Mouse (Mus musculus) right cerebral cortex, postnatal 25 days (tissue): ENCODE data around the gene Greb1.

Source experiments
- DNase-seq: peaks from one replicate; pipeline ENCODE4 v3.0.0; 2022

Gene Greb1

DNA sequence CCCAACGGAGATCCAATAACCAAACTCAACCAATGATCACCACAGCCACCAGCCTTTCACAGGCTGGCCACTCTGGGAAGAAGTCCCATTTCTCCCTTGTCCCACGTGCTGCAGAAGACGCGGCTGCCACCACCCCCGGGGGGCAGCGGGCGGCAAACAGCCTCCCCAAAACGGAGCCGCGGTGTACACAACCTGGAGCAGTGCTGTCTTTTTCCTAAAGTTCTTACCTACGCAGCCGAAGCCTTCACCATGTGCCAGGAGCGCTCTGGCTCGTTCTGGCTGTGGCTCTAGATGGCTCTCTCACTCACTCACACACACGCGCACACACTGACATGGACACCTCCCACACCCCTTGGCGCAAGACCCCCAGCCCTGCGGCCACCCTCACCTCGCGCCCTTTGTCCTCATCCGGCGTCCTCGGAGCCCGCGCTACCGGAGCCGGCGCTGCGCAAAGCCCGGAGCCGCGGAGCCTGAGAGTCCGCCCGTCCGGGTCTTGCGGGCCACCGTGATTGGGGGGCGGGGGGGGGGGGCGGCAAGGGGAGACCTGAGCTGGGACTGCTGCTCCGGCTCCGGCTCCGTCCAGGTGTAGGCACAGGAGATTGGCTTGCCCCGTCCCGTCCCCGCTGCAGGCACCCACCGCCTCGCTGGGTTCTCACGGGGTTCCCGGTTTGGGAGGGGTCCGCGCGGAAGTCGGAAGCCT is at the start of gene Greb1:
Greb1 (minus strand) TSS at position 628 of the 700 bp plus-strand sequence.
- no peak for DNase-seq

DNA sequence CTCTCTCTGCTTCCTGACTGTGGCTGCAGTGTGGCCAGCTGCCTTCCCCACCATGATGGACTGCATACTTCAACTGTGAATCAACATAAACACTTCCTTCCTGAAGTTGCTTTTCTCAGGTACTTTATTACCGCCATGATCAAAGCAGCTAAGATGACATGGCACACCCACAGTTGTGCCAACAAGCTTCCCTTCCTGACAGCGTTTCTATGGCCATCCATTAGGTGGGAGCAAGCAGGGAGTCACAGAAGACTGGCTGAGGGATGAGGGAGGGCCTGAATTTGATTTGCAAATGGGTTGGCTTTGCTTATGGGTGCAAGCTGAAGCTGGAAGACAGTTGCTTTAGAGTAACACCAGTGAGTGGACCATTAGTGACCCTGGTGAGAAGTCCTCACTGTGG is 49.1 kb upstream of the Greb1 start:
- no peak for DNase-seq

DNA sequence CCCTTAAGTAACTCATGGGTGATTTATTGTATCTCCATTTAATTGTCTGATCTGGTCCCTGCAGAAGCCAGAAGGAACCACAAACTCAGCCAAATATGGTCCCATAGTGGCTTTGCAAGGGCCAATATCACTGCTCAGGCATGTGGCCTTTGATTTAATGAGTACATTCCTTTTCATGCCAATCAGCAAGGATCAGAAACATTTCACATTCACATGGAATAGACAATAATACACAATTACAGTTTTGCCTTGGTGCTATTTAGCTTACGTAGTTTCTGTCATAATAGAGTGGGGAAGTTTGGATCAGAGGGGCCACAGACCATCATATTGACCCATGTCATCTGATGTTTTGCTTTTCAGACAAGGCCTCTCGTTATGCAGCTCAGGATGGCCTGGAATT is 47.8 kb upstream of the Greb1 start:
- no peak for DNase-seq

DNA sequence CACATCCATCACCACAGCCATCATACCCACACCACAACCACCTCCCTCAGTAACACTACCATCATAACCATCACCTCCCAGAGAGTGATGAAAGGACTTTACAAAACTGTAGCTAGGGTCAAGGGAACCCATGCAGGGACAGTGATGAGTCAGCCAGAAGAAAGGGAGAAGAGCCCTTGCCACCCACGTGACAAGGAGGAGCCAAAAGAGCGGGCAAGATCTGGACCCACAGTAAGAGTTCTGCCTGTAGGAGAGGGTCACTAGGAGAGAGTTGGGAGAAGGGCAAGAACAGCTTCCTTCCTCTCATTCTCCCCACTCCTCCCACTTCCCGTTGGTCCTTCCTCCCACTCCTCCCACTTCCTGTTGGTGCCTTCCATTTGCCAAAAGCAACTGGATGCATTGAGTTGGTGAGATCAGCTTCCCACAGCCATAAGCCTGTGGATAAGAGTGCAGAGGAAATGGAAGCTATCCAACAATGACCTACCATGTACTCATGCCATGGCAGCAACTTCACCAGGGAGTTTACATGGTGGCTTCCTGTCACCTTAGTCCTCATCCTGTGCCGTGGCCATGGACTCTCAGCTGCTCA is 46.6 kb upstream of the Greb1 start:
- no peak for DNase-seq

DNA sequence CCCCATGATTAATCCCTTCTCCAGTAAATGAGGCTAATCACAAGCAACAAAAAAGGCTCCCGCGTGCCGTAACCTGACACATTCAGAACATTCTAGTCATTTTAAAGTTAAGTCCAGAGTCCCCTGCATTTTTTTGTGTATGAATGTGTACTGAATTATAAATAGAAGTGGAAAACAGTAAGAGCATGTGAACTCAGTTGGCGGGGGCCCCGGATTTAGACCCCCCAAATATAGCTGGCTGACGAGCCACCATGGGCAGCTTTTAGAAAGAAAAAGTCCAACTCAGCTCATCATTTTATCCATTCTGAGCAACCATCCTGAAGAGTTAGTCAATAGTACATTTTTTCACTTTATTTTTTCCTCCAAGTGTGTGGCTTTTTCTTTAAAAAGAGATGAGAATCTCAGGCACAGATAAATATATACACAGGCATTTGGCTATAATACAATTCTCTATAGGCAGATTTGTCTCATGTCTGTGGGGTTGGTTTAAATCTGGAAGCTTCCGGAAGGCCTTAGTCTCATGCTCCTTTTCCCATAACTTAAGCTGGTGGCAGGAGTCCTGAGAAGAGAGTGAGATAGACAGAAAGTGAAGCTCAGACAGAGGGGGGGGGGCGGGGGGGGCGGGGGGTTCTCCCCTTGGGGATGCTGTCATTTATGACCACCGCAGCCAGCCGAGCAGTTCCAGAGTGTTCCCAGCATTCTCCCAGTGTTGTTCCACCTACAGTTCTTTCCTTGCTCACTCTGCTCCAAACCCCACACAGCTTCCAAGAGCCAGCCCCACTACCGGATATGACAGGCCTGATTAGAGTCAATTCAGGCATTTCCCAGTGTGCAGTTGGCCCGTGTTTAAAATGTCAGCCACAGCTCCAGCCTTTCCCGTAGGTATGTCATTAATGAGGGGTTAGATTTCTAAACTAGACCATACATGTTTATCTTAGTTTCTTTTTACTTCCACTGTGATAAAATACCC is 44.2 kb upstream of the Greb1 start:
- peak; percentile 48 for DNase-seq

DNA sequence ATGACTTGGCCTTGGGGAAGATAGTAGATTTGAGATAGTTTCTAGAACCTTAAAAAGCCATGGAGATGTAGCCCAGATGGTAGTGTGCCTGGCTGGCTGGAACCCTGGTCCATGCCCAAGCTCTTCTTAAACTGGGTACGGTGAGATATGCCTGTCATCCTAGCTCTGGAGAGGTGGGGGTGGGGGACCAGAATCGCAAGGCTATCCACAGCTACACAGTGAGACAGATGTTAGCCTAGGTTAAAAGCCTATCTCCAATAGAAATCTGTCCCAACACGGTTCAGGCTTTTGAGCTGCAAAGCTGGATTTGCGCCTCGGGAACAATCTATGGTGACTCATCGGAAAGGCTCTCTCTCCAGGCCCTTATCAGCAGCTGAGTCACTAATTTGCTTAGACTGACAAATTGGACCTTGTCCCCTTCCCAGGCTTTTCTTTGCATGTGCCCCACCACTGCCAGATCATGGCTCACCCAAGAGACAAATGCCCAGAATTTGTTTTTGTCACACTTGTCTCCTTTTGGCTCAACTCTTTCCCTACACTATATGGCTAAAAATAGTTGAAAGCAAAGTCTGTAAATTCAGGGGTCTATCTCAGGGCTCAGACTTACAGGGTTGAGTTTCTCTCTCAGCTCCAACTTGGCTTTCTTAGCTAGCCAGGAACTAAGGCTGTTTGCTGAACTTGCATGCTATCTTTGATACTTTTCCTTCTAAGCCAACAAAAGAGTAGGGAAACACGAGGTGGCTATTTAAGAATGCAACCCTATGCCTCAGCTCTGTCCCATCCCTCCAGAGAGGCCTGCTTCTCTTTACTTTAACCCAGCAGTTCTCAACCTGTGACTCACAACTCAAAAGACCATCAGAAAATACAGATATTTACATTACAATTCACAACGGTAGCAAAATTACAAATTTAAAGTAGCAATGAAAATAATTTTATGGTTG is 40.4 kb upstream of the Greb1 start:
- no peak for DNase-seq

DNA sequence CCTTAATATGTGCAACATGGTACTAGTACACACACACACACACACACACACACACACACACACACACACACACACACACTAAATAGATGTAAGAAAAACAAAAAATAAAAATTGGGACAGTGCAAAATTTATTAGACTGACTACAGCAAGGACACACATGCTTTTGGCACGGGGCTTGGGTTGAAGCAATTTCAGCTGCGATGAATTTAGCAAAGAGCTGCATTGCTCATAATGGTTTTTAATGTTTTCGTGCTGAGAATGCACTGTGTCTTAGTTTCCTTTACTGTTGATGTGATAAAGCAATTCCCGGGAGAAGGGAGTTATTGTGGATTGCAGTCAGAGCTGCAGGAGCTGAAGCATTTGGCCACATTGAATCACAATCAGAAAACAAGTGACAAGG is 37.1 kb upstream of the Greb1 start:
- no peak for DNase-seq

DNA sequence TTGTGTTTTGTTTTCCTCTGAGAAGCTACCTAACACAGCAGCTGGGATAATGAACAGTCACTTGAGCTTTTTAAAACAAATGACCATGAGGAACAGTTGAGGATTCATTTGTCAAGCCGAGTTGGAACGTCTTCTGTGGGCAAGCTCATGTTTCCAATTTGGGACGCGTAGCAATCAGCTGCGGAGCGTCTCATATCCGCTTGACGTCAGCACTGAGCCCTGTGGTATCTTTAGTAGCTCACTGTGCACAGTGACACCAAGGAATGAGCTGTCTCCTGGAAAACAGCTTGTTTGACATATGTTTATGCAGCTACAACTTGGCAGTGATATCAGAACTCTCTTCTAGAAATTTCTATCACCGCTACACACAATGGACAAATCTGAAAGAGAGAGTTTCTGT is 35.5 kb upstream of the Greb1 start:
- peak; percentile 73 for DNase-seq

DNA sequence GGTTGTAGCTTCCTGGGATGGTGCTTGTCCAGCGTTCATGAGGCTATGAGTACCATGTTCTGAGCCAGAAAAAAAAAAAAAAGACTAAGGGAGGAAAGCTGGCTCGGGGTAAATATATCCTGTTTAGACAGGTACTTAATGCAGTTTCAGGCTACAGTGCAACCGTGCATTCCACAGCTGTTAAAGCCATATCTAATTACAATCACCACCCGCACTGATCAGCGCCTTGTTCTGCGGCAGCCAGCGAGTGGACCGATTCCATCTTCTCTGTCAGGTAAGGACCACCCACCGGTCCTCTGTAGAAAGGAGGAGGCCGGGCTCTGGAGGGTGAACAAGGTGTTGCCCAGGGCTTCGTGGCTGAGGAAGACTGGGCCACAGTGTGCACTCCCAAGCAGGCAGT is 34.0 kb upstream of the Greb1 start:
- DNase-seq = no peak

DNA sequence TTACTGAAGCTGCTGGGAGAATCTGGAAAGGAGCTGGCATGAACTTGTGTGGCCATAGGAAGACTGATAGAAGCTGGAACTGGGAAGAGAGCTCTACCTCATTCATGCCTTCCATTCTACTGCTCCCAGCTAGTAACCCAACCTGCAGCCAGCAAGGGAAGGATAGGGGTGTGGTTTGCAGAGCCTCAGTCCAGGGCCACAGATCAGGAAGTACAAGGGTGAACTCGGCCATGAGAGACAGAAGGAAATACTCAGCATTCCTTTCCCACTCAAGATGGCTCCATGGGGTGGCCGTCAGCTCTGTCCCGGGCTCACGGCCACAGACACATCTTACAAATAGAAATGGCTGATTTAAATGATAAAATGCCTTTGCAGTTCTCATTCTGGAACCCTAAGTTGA is 30.4 kb upstream of the Greb1 start:
- DNase-seq = no peak

DNA sequence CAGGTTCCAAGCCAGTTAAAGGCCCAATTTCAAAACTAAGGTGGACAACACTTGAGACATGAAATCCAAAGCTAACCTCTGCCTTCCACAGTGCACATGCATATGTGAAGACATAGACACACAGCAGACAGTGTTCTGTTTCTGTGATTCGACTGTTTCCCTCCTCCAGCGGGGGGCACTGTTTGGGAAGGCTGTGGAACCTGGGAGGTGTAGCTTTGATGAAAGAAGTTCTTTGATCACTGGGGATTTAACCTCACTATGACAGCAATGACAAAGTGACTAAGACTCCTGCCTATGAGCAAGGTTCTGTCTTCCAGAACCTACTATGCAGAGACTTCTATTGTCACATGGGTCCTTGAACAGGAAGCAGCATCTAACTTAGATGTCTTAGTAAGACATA is 29.1 kb upstream of the Greb1 start:
- no peak for DNase-seq

DNA sequence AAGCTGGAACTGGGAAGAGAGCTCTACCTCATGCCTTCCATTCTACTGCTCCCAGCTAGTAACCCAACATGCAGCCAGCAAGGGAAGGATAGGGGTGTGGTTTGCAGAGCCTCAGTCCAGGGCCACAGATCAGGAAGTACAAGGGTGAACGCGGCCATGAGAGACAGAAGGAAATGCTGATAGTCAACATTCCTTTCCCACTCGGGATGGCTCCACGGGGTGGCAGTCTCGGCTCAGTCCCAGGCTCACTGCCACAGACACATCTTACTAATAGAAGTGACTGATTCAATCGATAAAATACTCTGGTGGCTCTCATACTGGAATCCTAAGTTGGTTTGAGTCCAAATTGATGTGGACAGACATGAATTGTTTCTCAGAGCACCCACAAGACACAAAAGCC is 27.8 kb upstream of the Greb1 start:
- DNase-seq = no peak

DNA sequence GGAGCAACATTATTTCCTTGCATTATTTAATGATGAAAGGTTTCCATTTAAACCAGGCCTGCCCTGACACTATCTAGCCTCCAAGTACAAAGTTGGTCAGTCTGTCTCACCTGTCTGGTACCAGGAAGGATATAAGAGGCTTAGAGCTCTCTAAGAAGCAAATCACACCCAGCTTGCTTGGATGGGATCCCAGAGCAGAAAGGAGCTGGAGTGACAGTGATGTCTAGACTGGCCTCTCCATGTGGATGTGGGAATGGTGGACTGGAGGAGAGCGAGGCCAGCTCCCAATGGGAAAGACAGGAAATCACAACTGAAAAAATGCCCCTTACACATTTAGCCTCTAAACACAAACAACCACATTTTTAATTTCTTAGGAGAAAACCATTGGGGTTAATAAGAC is 23.0 kb upstream of the Greb1 start:
- DNase-seq = no peak

DNA sequence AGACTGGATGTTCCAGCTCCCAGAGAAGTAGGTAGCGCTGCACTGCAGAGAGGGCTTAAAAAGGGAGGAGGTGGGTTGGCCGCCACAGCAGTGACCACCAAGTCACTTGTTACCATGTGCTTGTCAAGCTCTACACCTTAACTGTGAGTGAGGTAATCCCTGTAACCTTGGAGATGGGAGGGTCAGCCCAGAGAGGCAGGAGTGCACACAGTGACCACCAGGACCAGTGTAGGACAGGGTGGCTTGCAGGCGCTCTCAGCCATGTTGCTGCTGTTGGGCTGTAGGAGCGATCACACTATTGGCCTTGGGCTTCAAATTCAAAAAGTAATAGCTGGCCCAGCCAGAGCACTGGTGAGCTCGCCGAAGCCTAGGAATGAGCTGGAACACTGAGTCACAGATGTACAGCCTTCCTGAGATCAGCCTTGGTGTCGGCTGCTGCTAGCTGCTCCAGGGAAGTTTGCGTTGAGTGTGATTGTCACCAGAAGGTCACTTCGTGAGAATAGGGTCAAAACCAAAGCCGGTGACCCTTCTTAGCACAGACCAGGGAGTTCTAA is 21.6 kb upstream of the Greb1 start:
- DNase-seq = no peak

DNA sequence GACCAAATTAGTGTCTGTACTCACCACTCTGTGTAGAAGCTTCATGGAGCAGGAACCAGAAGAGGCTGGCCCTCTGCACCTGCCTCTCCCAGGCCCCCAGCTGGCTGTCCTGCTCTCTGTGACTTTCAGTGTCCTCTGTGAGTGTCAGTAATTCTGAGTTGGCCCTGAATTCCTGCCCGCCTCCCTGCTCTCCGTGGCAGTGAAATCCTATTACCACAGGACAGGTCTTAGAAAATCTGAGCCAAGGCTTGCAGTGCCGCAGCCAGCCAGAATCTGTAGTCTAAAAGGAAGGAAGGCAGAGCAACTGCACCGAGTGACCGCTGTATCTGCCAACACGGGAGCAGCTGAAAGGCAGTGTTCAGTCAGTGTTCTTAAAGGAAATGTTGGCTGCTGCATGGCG is 20.1 kb upstream of the Greb1 start:
- DNase-seq = no peak

DNA sequence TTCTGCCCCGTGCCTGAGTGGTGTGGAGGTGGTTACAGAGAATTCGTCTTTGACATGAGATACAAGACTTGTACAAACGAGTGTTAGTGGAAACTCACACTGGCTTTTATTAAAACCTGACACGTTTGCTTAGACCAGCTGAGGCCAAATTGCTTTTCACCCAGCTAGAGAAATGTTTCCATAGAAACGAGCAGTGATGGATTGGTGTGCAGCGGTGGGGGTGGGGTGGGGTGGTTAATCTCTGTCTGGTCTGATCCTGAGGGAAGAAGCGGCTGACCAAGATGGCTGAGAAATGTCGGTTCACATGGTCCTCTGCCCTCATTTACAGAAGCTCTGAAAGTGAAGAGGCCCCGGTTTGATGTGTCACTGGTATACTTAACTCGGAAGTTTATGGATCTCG is 17.8 kb upstream of the Greb1 start:
- no peak for DNase-seq

DNA sequence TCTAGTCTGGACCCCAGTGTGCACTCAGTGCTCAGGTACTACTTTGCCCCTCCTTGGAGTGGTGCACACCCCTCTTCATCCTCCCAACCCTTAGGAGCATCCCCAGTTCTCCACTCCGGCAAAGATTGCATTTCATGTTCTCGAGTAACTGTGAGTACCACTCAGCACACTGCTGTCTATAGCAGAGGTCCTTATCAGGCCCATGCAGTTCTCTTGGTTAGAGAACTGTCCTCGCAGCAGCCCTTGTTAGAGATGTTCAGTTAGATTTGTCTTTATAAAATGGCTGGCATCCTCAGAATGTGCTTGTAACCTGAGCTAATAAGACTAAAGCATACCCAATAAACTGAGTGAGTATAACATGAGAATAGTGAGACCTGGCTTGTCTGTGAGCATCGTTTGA is 16.5 kb upstream of the Greb1 start:
- DNase-seq = no peak

DNA sequence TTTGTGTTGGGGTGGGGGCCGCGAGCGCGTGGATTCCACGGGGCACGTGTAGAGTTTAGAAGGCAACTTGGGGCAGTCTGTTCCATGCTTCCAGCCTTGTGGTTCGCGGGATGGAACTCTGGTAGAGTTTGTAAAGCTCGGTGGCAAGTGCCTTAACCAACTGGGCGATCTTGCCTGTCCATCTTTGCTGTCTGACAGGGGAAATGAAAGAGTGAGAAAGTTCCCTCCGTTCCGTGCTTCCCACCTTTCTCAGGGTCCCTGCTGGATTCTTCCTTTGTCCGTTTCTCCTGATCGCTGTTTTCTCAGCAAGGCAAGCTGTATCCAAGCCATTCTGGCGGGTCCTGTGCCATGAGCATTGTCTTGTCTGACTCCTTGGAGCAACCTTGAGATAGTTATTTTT is 10.8 kb upstream of the Greb1 start:
- no peak for DNase-seq

DNA sequence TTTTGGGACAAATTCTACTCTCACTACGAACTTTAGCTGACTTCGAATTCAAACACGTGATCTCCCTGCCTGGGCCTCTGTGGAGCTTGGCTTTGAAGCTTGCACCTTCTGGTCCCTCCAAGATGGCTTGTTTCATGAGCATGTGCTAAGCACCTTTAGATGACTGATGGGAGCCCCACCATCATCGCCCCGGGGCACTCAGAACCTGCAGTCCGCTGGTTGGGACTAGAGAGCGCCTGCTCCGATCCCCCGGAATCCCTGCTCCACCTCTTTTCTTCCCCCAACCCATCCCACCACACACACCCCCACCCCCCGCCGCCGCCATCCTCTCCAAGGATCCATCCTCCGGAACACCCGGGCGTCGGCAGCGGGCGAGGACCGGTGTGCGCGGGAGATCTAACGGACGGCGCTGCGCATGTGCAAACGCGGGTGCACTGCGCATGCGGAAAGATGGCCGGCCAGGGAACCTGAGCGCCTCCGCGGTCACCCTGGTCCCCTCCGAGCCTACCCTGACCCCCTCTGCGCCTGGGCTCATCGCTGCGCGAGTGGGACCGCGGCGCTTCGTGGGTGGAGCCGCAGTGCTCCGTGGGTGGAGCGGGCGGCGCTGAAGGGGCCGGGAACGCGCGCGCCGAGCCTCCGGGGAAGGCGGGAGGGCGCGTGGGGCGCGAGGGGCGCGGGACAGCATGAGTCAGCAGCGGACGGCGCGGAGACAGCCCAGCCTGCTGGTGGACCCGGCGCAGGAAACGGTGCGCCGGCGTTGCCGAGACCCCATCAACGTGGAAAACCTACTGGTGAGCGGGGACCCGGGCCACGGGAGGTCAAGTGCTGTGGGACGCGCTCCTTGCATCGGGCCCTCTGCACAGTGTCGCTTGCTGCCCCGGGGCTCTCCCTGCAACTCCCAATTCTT is 10.1 kb upstream of the Greb1 start, which contains the start of gene E2f6:
E2f6 (plus strand) TSS at position 439 of the 907 bp plus-strand sequence.
- DNase-seq = peak; percentile 88

DNA sequence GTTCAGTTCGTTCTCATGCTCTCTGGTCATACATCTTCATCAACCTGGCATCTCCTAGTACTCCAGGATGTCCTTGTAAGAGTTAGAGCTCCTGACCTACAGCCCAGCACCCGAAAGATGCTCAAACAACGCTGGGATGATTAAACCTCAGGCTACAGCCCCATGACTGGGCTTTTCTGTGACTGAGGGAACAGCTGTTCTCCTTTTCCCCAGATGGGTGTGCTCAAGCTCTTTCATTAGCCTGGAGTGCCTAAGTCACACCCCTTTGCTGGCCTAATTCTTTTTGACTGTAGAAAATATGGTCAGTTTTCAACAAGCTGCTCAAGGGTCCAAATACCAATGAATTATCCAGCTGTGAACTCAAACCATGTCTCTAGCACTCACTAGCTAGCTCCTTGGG is 7.4 kb upstream of the Greb1 start:
- no peak for DNase-seq

DNA sequence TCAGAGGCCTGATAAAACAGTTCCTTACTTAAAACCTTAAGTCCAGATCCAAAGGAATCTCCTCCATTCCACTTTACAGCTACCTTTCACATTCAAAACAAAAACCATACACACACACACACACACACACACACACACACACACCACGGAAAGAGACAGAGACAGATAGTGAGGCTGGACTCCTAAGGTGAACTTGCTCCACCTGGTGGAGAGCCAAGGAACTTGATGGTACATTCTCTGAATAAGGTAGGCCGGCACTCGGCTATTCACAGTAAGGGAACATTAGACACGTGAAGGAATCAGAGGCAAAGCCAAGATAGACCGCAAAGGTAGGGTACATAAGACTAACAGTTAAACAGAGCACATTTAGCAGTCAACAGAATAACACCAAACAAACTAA is 4.8 kb upstream of the Greb1 start:
- peak; percentile 67 for DNase-seq
